Mouse (Mus musculus) C2C12 (cell line): ENCODE data around the gene Zswim8. TPM values are rescaled to one million over a fixed set of nuclear protein-coding genes. Genes with fewer than 3 reads are reported as not detected.

Source experiments
- H3K27me3 ChIP-seq: one replicate; pipeline ENCODE4 v1.6.1; 2011; ENCODE audit not compliant: control insufficient read depth, insufficient read depth, insufficient read length
- H3K36me3 ChIP-seq: one replicate; pipeline ENCODE4 v1.6.1; 2011; ENCODE audit not compliant: control insufficient read depth, insufficient read depth
- H3K4me3 ChIP-seq: one replicate; pipeline ENCODE4 v1.5.1; 2011; ENCODE audit warnings: mild to moderate bottlenecking, control low read depth; ENCODE audit not compliant: poor library complexity, insufficient read depth, severe bottlenecking
- H3K79me2 ChIP-seq: one replicate; pipeline ENCODE4 v1.6.1; 2011; ENCODE audit not compliant: control insufficient read depth, insufficient read depth
- H3K79me3 ChIP-seq: one replicate; pipeline ENCODE4 v1.6.1; 2011; ENCODE audit warnings: low read depth, control low read depth
- H3ac ChIP-seq: one replicate; pipeline ENCODE3; 2011; ENCODE audit warnings: low read depth; ENCODE audit not compliant: control insufficient read depth, insufficient read length
- CEBPB ChIP-seq: IDR thresholded peaks from one replicate; pipeline ENCODE4 v1.6.1; 2011; ENCODE audit warnings: low read depth, mild to moderate bottlenecking, control low read depth, moderate library complexity
- CTCF ChIP-seq: IDR thresholded peaks from one replicate; pipeline ENCODE4 v1.5.1; 2011; ENCODE audit not compliant: control insufficient read depth, insufficient read depth, insufficient read length
- FOSL1 ChIP-seq: IDR thresholded peaks from one replicate; pipeline ENCODE4 v1.8.0; 2011; ENCODE audit warnings: mild to moderate bottlenecking, low read length; ENCODE audit not compliant: poor library complexity, insufficient read depth, severe bottlenecking
- MAX ChIP-seq: IDR thresholded peaks from one replicate; pipeline ENCODE4 v1.6.1; 2011; ENCODE audit warnings: mild to moderate bottlenecking, control low read depth
- MYOD1 ChIP-seq: IDR thresholded peaks from one replicate; pipeline ENCODE4 v1.6.1; 2011; ENCODE audit warnings: low read depth; ENCODE audit not compliant: control insufficient read depth, insufficient read length
- MYOG ChIP-seq: IDR thresholded peaks from one replicate; pipeline ENCODE4 v1.6.1; 2011; ENCODE audit not compliant: control insufficient read depth, insufficient read length; ENCODE audit errors: extremely low read depth
- USF1 ChIP-seq: IDR thresholded peaks from one replicate; pipeline ENCODE4 v1.6.1; 2011; ENCODE audit warnings: low read depth, mild to moderate bottlenecking, control low read depth, moderate library complexity
- polyA plus RNA-seq: library from polyadenylated mRNA; unstranded; fragments of >200 nt; fragmentation: generic; extraction: Trizol; gene quantifications from one replicate; pipeline ENCODE4 v1.2.1, GENCODE M21; 2012; ENCODE audit warnings: missing spikeins

Zswim8 gene
- polyA plus RNA-seq, 1 experiment: 74.0 TPM

DNA sequence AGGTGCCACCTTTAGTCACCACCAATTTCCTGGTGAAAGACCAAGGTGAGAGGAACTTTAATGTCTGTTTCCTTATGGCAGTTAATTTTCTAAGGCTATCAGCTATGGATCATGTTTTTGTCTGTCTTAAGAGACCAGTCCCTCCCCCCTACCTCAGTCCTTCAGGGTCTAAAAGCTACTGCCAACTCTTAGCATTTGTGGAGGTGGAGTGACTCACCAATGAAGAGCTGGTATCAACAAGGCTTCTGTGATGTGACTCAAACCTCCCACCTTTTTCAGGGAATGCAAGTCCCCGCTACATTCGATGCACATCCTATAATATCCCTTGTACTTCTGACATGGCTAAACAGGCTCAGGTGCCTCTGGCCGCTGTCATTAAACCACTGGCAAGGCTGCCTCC lies 20.8 kb upstream of the Zswim8 start:
- TF ChIP-seq CTCF (no peak), MYOD1 (no peak), FOSL1 (no peak), MYOG (no peak), USF1 (no peak), MAX (no peak), CEBPB (no peak)
- no peak overlapping the region for H3K4me3 ChIP-seq
- H3K36me3 ChIP-seq: peaks cover 98% of the 10 kb centered on the region
- H3K27me3 ChIP-seq: no peaks in the 10 kb centered on the region
- H3K79me3 ChIP-seq: no peaks in the 10 kb centered on the region
- no peak overlapping the region for H3ac ChIP-seq
- H3K79me2 ChIP-seq: no peaks in the 10 kb centered on the region

DNA sequence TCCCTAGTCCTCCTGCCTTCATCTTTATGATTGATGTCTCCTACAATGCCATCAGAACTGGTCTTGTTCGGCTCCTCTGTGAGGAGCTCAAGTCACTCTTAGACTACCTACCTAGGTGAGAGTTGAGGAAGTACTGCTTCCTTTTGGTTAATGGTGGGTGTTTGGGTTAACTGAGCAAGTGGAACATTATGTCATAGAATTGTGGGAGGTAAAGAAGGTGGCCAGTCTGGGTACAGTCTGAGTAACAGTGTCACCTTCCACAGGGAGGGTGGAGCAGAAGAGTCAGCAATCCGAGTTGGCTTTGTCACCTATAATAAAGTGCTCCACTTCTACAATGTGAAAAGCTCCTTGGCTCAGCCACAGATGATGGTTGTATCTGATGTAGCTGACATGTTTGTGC lies 18.3 kb upstream of the Zswim8 start:
- Histone ChIP-seq H3K36me3 (peaks cover 97% of the 10 kb centered on the region), H3K27me3 (no peaks in the 10 kb centered on the region), H3ac (no peak overlapping the region), H3K79me2 (no peaks in the 10 kb centered on the region), H3K79me3 (no peaks in the 10 kb centered on the region), H3K4me3 (no peak overlapping the region)
- TF ChIP-seq MYOG (no peak), CTCF (no peak), FOSL1 (no peak), MYOD1 (no peak), MAX (no peak), CEBPB (no peak), USF1 (no peak)

DNA sequence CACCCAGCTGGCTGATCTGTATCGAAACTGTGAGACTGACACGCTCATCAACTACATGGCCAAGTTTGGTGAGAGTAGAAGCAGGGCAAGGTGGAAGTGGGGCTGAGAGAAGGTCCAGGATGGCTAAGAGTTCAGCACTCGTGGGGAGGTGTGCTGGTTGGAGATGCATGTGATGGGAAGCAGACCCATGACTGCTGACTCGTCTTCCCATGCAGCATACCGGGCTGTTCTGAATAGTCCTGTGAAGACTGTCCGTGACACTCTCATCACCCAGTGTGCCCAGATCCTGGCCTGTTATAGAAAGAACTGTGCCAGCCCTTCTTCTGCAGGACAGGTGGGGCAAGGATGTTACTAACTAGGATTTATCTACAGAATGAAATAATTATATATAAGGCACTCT lies 15.6 kb upstream of the Zswim8 start:
- no peak for TF ChIP-seq FOSL1
- no peak for TF ChIP-seq USF1
- TF ChIP-seq CTCF: no peak
- TF ChIP-seq MAX: no peak
- TF ChIP-seq CEBPB: no peak
- H3K79me3 ChIP-seq: peaks cover 11% of the 10 kb centered on the region
- H3ac ChIP-seq: no peak overlapping the region
- peaks cover 12% of the 10 kb centered on the region for H3K79me2 ChIP-seq
- no peaks in the 10 kb centered on the region for H3K27me3 ChIP-seq
- H3K36me3 ChIP-seq: peaks cover 82% of the 10 kb centered on the region
- H3K4me3 ChIP-seq: no peak overlapping the region

DNA sequence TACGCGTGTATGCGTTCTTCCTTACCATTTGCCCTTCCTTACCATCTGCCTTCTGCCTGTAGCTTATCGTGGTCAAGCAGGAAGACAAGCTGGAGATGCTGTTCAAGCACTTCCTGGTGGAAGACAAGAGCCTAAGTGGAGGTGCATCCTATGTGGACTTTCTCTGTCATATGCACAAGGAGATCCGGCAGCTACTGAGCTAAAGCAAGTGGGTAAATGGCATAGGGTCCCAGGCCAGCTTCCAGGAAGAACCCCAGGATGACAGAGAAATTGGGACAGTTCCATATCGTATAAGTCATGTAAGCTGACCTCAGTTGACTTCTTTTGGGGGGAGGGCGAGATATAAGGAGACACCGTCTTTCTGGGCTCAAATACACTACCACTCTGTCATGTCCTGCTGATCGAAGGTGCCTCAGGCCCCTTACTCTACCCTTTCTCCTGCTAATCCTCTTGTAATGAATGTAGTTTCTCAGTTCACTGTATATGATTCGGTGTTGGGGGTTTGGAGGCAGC lies 13.7 kb upstream of the Zswim8 start:
- Histone ChIP-seq H3K36me3 (peaks cover 63% of the 10 kb centered on the region), H3K79me3 (peaks cover 20% of the 10 kb centered on the region), H3K4me3 (no peak overlapping the region), H3K27me3 (no peaks in the 10 kb centered on the region), H3K79me2 (peaks cover 31% of the 10 kb centered on the region), H3ac (no peak overlapping the region)
- TF ChIP-seq CEBPB: no peak
- no peak for TF ChIP-seq MAX
- TF ChIP-seq MYOG: no peak
- TF ChIP-seq FOSL1: no peak
- TF ChIP-seq USF1: no peak
- TF ChIP-seq CTCF: no peak

DNA sequence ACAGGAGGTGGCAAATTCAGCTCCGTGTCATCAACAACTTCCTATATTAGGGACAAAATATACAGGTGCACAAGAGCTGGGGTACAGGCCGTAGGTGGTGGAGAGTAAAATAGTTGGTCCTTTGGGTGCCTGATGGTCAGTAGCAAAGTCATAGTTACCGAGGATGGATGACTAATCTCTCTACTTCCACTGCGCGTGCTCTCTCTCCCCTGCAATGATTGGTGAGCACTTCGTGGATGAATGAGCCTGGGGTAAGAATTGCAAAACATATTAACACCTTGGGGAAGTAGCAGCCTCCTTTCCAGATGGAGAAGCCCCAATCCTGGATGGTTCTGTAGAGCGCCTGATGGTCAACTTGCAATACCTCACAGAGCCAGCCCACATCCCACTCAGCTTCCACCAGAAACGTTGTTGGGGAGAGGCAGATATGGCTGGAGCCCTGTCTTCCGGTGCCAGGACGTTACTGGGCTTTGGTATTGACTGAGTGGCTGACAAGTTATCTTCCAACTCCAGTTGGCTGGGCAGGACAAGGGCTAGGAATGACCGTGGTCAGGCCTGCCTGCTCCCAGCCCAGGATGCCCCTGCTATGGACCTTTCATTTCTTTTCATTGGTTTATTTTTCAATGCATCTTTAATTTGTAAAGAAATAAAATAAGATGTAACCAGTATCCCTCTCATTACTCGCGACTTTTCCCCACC lies 13.0 kb upstream of the Zswim8 start:
- H3K79me2 ChIP-seq: peaks cover 38% of the 10 kb centered on the region
- H3K27me3 ChIP-seq: no peaks in the 10 kb centered on the region
- H3K36me3 ChIP-seq: peaks cover 62% of the 10 kb centered on the region
- H3K4me3 ChIP-seq: peak overlapping the region; percentile 56
- no peak for TF ChIP-seq FOSL1
- no peak for TF ChIP-seq CEBPB
- TF ChIP-seq USF1: no peak
- no peak for TF ChIP-seq MYOG
- TF ChIP-seq MAX: no peak
- no peak for TF ChIP-seq CTCF
- TF ChIP-seq MYOD1: no peak
- peak overlapping the region; percentile 16 for H3ac ChIP-seq
- peaks cover 27% of the 10 kb centered on the region for H3K79me3 ChIP-seq

DNA sequence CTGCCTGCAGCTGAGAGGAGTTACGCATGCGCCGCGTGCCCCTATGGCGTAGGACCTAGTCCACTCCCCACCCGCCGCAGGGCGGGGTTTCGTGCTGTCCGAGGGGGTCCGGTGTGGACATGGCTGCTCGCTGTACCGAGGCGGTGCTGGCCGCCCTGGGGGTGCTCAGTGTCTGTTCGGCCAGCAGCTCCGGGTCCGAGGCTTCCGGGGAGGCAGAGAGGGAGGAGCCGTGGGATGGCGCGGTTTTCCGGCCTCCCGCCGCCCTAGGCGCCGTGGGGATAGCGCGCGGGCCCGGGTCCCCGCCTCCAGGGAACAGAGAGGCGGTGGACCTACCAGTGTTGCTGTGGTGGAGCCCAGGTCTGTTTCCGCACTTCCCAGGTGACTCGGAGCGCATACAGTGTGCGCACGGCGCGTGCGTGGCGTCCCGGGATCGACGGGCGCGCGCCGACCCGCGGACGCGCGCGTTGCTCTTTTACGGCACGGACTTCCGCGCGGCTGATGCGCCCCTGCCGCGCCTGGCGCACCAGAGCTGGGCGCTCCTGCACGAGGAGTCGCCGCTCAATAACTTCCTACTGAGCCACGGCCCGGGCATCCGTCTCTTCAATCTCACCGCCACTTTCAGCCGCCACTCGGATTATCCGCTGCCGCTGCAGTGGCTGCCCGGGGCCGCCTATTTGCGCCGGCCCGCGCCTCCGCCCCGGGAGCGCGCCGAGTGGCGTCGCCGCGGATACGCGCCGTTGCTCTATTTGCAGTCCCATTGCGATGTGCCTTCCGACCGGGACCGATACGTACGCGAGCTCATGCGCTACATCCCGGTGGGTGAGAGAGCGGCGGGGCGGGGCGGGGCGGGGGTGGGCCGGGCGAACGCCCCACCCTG lies 12.2 kb upstream of the Zswim8 start, which contains the start of gene Fut11:
Fut11 (plus strand) TSS at position 85 of the 877 bp plus-strand sequence.
- Histone ChIP-seq H3K79me3 (peaks cover 34% of the 10 kb centered on the region), H3K36me3 (peaks cover 60% of the 10 kb centered on the region), H3ac (peak within 1 kb of the TSS; percentile 59), H3K27me3 (no peaks in the 10 kb centered on the region), H3K4me3 (peak within 1 kb of the TSS; percentile 56), H3K79me2 (peaks cover 46% of the 10 kb centered on the region)
- TF ChIP-seq MAX (peak; percentile 16), FOSL1 (no peak)
